Comparison of ENCODE assay signal across 1 mouse cellular context in the genomic region with DNA sequence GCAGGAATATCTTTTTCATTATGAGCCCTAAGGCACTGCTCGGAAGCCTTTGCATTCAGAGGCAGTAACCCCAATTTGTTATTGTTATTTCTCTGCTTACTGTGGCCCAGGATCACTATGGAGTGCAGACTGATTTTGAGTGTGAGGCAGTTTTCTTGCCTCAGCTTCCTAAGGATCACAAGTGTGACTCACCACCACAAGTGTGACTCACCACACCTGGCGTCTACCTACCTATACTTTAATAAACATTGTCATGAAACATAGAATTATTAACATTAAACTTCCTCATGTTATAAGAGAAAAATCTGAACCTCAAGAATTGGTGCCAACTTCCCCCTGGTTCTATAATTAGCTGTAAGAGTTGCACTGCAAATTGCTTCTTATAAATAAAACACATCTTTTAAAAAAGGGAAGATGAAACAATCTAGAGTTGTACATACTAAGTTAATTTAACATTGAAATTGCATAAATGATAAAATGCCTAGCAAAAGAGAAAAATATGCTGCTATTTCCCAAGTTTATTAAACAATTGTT.
TF ChIP-seq lines count a peak whose summit lies in the region.

No protein-coding gene starts in this region.

TF ChIP-seq in CH12.LX, 34 proteins besides CTCF, POLR2A, EP300 and RAD21 (continued from another document):
- no peak for TF ChIP-seq HCFC1 (IDR thresholded peaks at IDR 0.05; ENCODE audit: low read depth, low read length)
- TF ChIP-seq IRF4 (IDR thresholded peaks at IDR 0.05; ENCODE audit: low read depth, low read length): no peak
- TF ChIP-seq ETS1 (conservative IDR thresholded peaks at IDR 0.05; ENCODE audit: low read depth, low read length): no peak
- no peak for TF ChIP-seq NRF1 (IDR thresholded peaks at IDR 0.05; ENCODE audit: low read depth, low read length)
- no peak for TF ChIP-seq CHD1 (IDR thresholded peaks at IDR 0.05; ENCODE audit: low read depth, low read length)
- TF ChIP-seq NELFE (IDR thresholded peaks at IDR 0.05; ENCODE audit: low read depth, low read length): no peak
- no peak for TF ChIP-seq E2F4 (IDR thresholded peaks at IDR 0.05; ENCODE audit: insufficient replicate concordance, low read depth, low read length)
